Mouse (Mus musculus) MEL (cell line): ENCODE results near the gene Mcf2l. TPM values are rescaled to one million over a fixed set of nuclear protein-coding genes. Genes with fewer than 3 reads are reported as not detected.

ENCODE experiments used
- DNase-seq: peaks from one replicate; pipeline ENCODE4 v3.0.0; 2011; ENCODE audit warnings: low read depth, low spot score
- H3K27ac ChIP-seq: 2 replicates; pipeline ENCODE4 v1.5.1; 2012; ENCODE audit warnings: low read depth, mild to moderate bottlenecking, control low read depth, low read length, moderate library complexity; ENCODE audit not compliant: control insufficient read depth
- H3K27me3 ChIP-seq, 2 experiments: fragments of 150-350 bp in 1 of 2; sonication (generic) in 1 of 2; 2 replicates each; pipeline ENCODE4 v1.6.1; 2012; ENCODE audit warnings: low read length in 2 of 2, mild to moderate bottlenecking in 2 of 2, improper control_type of control experiment in 1 of 2, moderate library complexity in 1 of 2; ENCODE audit not compliant: insufficient read depth in 2 of 2, control insufficient read depth in 1 of 2
- H3K36me3 ChIP-seq, 2 experiments: 2 replicates each; pipeline ENCODE4 v1.6.1; 2012 to 2014; ENCODE audit warnings: low read length in 2 of 2, improper control_type of control experiment in 1 of 2, inconsistent platforms in 1 of 2, mild to moderate bottlenecking in 1 of 2; ENCODE audit not compliant: insufficient read depth in 2 of 2, control insufficient read depth in 1 of 2
- H3K4me1 ChIP-seq, 2 experiments: fragments of 150-350 bp in 1 of 2; sonication (generic) in 1 of 2; 2 replicates each; pipeline ENCODE4 v1.6.1; 2012; ENCODE audit warnings: low read length in 2 of 2, improper control_type of control experiment in 1 of 2, mild to moderate bottlenecking in 1 of 2; ENCODE audit not compliant: insufficient read depth in 2 of 2, control insufficient read depth in 1 of 2
- H3K4me3 ChIP-seq, 2 experiments: fragments of 150-350 bp in 1 of 2; sonication (generic) in 1 of 2; 2 replicates each; pipeline ENCODE4 v1.5.1; 2012; ENCODE audit warnings: low read depth in 2 of 2, low read length in 2 of 2, mild to moderate bottlenecking in 2 of 2, moderate library complexity in 2 of 2, control low read depth in 1 of 2, improper control_type of control experiment in 1 of 2; ENCODE audit not compliant: control insufficient read depth in 1 of 2, insufficient read depth in 1 of 2
- H3K79me2 ChIP-seq: 2 replicates; pipeline ENCODE4 v1.6.1; 2012; ENCODE audit warnings: mild to moderate bottlenecking, low read length, moderate library complexity; ENCODE audit not compliant: control insufficient read depth, poor library complexity, insufficient read depth
- H3K9ac ChIP-seq: 2 replicates; pipeline ENCODE4 v1.6.1; 2012; ENCODE audit warnings: low read depth, mild to moderate bottlenecking, control low read depth, low read length, moderate library complexity; ENCODE audit not compliant: control insufficient read depth, poor library complexity, severe bottlenecking
- H3K9me3 ChIP-seq: fragments of 150-350 bp; sonication (generic); replicated peaks from 2 replicates; pipeline ENCODE4 v1.6.1; 2012; ENCODE audit warnings: mild to moderate bottlenecking, low read length, improper control_type of control experiment, moderate library complexity; ENCODE audit not compliant: insufficient read depth
- CHD2 ChIP-seq: IDR thresholded peaks from 2 replicates; pipeline ENCODE4 v1.6.1; 2011; ENCODE audit warnings: low read length, improper control_type of control experiment
- CTCF ChIP-seq, 3 experiments: IDR thresholded peaks in 2 of 3; conservative IDR thresholded peaks in 1 of 3; 2 replicates each; pipeline ENCODE4 v1.5.1; 2011 to 2012; ENCODE audit warnings: low read length in 3 of 3, low read depth in 2 of 3, mild to moderate bottlenecking in 2 of 3, improper control_type of control experiment in 1 of 3, inconsistent platforms in 1 of 3, mixed read lengths in 1 of 3, moderate library complexity in 1 of 3; ENCODE audit not compliant: control insufficient read depth in 1 of 3, insufficient read depth in 1 of 3, poor library complexity in 1 of 3, severe bottlenecking in 1 of 3
- E2F4 ChIP-seq: IDR thresholded peaks from 2 replicates; pipeline ENCODE4 v1.6.1; 2011; ENCODE audit warnings: low read depth, low read length, improper control_type of control experiment, borderline replicate concordance
- ELF1 ChIP-seq: IDR thresholded peaks from 2 replicates; pipeline ENCODE4 v1.6.1; 2014; ENCODE audit warnings: low read depth, mild to moderate bottlenecking, inconsistent platforms, low read length, improper control_type of control experiment, moderate library complexity
- EP300 ChIP-seq, 2 experiments: IDR thresholded peaks; 2 replicates each; pipeline ENCODE4 v1.6.1; 2011; ENCODE audit warnings: improper control_type of control experiment in 2 of 2, low read length in 2 of 2, low read depth in 1 of 2, mild to moderate bottlenecking in 1 of 2
- ETS1 ChIP-seq: IDR thresholded peaks from 2 replicates; pipeline ENCODE4 v1.6.1; 2012; ENCODE audit warnings: low read depth, mild to moderate bottlenecking, inconsistent platforms, low read length, improper control_type of control experiment, moderate library complexity
- GABPA ChIP-seq: IDR thresholded peaks from 2 replicates; pipeline ENCODE4 v1.6.1; 2012; ENCODE audit warnings: low read depth, mild to moderate bottlenecking, inconsistent platforms, low read length, improper control_type of control experiment, moderate library complexity
- GATA1 ChIP-seq: IDR thresholded peaks from 2 replicates; pipeline ENCODE4 v1.6.1; 2011; ENCODE audit warnings: low read depth, low read length, improper control_type of control experiment
- HCFC1 ChIP-seq: IDR thresholded peaks from 2 replicates; pipeline ENCODE4 v1.6.1; 2012; ENCODE audit warnings: low read depth, mild to moderate bottlenecking, inconsistent platforms, low read length, improper control_type of control experiment, moderate library complexity
- JUND ChIP-seq: IDR thresholded peaks from 2 replicates; pipeline ENCODE4 v1.6.1; 2011; ENCODE audit warnings: low read depth, mild to moderate bottlenecking, improper control_type of control experiment, low read length
- MEF2A ChIP-seq: IDR thresholded peaks from 2 replicates; pipeline ENCODE4 v1.6.1; 2014; ENCODE audit warnings: low read depth, mild to moderate bottlenecking, inconsistent platforms, low read length, improper control_type of control experiment; ENCODE audit not compliant: poor library complexity, insufficient replicate concordance, severe bottlenecking; ENCODE audit errors: extremely low read depth
- MXI1 ChIP-seq: IDR thresholded peaks from 2 replicates; pipeline ENCODE4 v1.6.1; 2011; ENCODE audit warnings: mild to moderate bottlenecking, low read depth, low read length, improper control_type of control experiment
- MYB ChIP-seq: IDR thresholded peaks from 2 replicates; pipeline ENCODE4 v1.6.1; 2011; ENCODE audit warnings: mild to moderate bottlenecking, low read depth, low read length, improper control_type of control experiment
- MYC ChIP-seq: IDR thresholded peaks from 2 replicates; pipeline ENCODE4 v1.6.1; 2011; ENCODE audit warnings: low read depth, mild to moderate bottlenecking, low read length, improper control_type of control experiment, moderate library complexity
- NELFE ChIP-seq: IDR thresholded peaks from 2 replicates; pipeline ENCODE4 v1.6.1; 2011; ENCODE audit warnings: low read depth, low read length, improper control_type of control experiment
- NRF1 ChIP-seq: IDR thresholded peaks from 2 replicates; pipeline ENCODE4 v1.6.1; 2014; ENCODE audit warnings: low read depth, mild to moderate bottlenecking, inconsistent platforms, low read length, improper control_type of control experiment, moderate library complexity; ENCODE audit not compliant: poor library complexity, insufficient read depth, severe bottlenecking
- POLR2AphosphoS2 ChIP-seq: IDR thresholded peaks from 2 replicates; pipeline ENCODE4 v1.6.1; 2011; ENCODE audit warnings: low read length, improper control_type of control experiment
- RAD21 ChIP-seq: IDR thresholded peaks from 2 replicates; pipeline ENCODE4 v1.6.1; 2011; ENCODE audit warnings: mild to moderate bottlenecking, low read depth, low read length, improper control_type of control experiment
- SIN3A ChIP-seq: IDR thresholded peaks from 2 replicates; pipeline ENCODE4 v1.6.1; 2012; ENCODE audit warnings: low read length, improper control_type of control experiment, inconsistent platforms
- SMC3 ChIP-seq: IDR thresholded peaks from 2 replicates; pipeline ENCODE4 v1.6.1; 2011; ENCODE audit warnings: low read depth, low read length, improper control_type of control experiment
- USF1 ChIP-seq: IDR thresholded peaks from 2 replicates; pipeline ENCODE4 v1.6.1; 2014; ENCODE audit warnings: low read depth, mild to moderate bottlenecking, inconsistent platforms, low read length, improper control_type of control experiment, moderate library complexity
- USF2 ChIP-seq, 2 experiments: IDR thresholded peaks; 2 replicates each; pipeline ENCODE4 v1.6.1; 2011 to 2012; ENCODE audit warnings: improper control_type of control experiment in 2 of 2, low read length in 2 of 2, borderline replicate concordance in 1 of 2, inconsistent platforms in 1 of 2, low read depth in 1 of 2, mild to moderate bottlenecking in 1 of 2; ENCODE audit not compliant: insufficient read depth in 1 of 2
- ZKSCAN1 ChIP-seq: IDR thresholded peaks from 2 replicates; pipeline ENCODE4 v1.6.1; 2012; ENCODE audit warnings: low read depth, mild to moderate bottlenecking, inconsistent platforms, low read length, improper control_type of control experiment, moderate library complexity
- ZMIZ1 ChIP-seq: IDR thresholded peaks from 2 replicates; pipeline ENCODE4 v1.6.1; 2012; ENCODE audit warnings: low read depth, mild to moderate bottlenecking, inconsistent platforms, low read length, improper control_type of control experiment, moderate library complexity
- ZNF384 ChIP-seq: IDR thresholded peaks from 2 replicates; pipeline ENCODE4 v1.6.1; 2012; ENCODE audit warnings: low read depth, mild to moderate bottlenecking, inconsistent platforms, low read length, improper control_type of control experiment
- polyA plus RNA-seq, 2 experiments: library from polyadenylated mRNA; stranded (reverse) in 1 of 2; unstranded in 1 of 2; fragments of >175 nt in 1 of 2; fragments of >200 nt in 1 of 2; gene quantifications; 2 replicates each; pipeline versions ENCODE4 v1.2.1 to v1.2.4; 2012; ENCODE audit warnings: low replicate concordance in 2 of 2, low read depth in 1 of 2; ENCODE audit not compliant: insufficient read length in 2 of 2, insufficient read depth in 1 of 2, missing spikeins in 1 of 2
- total RNA-seq: library from RNA; depleted of rRNA; stranded (reverse); fragments of 300-350 nt; gene quantifications from 2 replicates; pipeline ENCODE4 v1.2.3, GENCODE M21; 2012

The Mcf2l gene
- total and polyA plus RNA-seq, 3 experiments: 1.2 to 3.6 TPM; not detected in 1

DNA sequence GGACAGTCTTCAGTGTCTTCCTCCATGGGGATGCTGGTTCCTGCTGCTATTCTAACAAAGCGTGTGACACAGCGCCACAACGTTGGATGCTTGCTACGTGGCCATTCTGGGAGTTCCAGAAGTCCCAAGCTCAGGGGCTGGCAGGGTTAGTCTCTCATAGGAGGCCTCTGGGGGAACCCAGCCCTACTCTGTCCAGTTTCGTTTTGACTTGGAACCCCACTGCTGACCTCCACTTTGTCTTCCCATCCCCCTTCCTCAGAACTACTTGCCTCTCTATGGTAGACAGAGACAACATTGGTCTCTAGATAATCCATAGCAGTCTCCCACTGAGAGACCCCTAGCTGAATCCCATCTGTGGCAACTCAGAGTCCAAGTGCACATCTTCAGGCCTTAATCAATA is 33.0 kb downstream of the Mcf2l start:
- Histone ChIP-seq H3K27ac (no peak overlapping the region), H3K4me3 (no peak overlapping the region), H3K4me1 (no peaks in the 10 kb centered on the region), H3K27me3 (no peaks in the 10 kb centered on the region), H3K9me3 (no peaks in the 10 kb centered on the region), H3K36me3 (no peaks in the 10 kb centered on the region), H3K79me2 (no peaks in the 10 kb centered on the region), H3K9ac (no peak overlapping the region)
- no peak for TF ChIP-seq HCFC1
- TF ChIP-seq ZMIZ1: no peak
- TF ChIP-seq ETS1: no peak
- no peak for TF ChIP-seq MYC
- no peak for TF ChIP-seq MEF2A
- no peak for TF ChIP-seq NELFE
- no peak for TF ChIP-seq SIN3A
- no peak for TF ChIP-seq ZKSCAN1
- TF ChIP-seq JUND: no peak
- no peak for TF ChIP-seq CHD2
- TF ChIP-seq CTCF (IDR thresholded peaks at IDR 0.05 in 2 of 3, conservative IDR thresholded peaks at IDR 0.05 in 1 of 3; ENCODE audit: control insufficient read depth in 1 of 3, insufficient read depth in 1 of 3, low read depth in 2 of 3, low read length in 3 of 3, poor library complexity in 1 of 3, severe bottlenecking in 1 of 3): no peak
- no peak for TF ChIP-seq ELF1
- no peak for TF ChIP-seq USF1
- no peak for TF ChIP-seq GATA1
- TF ChIP-seq SMC3: no peak
- TF ChIP-seq RAD21: no peak
- DNase-seq: no peak

DNA sequence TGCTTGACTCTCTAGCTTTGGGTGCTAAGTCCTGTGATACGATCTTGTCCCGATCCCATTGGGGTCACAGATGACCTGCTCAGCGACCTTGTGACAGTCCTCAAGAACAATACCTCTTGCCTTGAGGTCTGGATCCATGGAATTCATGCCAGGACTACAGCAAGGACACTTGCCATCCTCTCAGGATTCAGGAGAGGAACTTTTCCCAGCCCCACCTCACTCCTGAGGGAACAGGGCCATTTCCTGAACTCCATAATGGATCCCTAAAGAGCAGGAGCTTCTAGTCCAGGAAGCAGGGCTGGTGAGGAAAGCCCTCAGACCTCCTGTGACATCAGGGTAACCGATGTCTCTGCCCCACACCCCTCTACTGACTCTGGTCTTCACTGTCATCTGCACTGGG is 34.1 kb downstream of the Mcf2l start:
- H3K27me3 ChIP-seq: no peaks in the 10 kb centered on the region
- TF ChIP-seq USF2 (IDR thresholded peaks at IDR 0.05; ENCODE audit: borderline replicate concordance in 1 of 2, insufficient read depth in 1 of 2, low read depth in 1 of 2, low read length in 2 of 2) (no peak), E2F4 (no peak), NRF1 (no peak), RAD21 (no peak), SMC3 (no peak), POLR2AphosphoS2 (no peak), GABPA (no peak), ZNF384 (no peak), EP300 (IDR thresholded peaks at IDR 0.05; ENCODE audit: low read depth in 1 of 2, low read length in 2 of 2) (no peak), MYB (no peak), MXI1 (no peak)
- TF ChIP-seq, all 39 proteins: peak for 0
- H3K27ac ChIP-seq: no peak overlapping the region
- H3K79me2 ChIP-seq: no peaks in the 10 kb centered on the region
- H3K4me3 ChIP-seq: no peak overlapping the region
- H3K36me3 ChIP-seq: no peaks in the 10 kb centered on the region
- H3K9ac ChIP-seq: no peak overlapping the region
- no peaks in the 10 kb centered on the region for H3K4me1 ChIP-seq
- H3K9me3 ChIP-seq: no peaks in the 10 kb centered on the region
- no peak for DNase-seq
